Mouse (Mus musculus): ENCODE data around the gene Pfn4.
"Not testable (repeated sequence)": the region's sequence is repeated elsewhere in the genome, so short reads cannot be mapped to it uniquely, and the experiment has no call there.

The Pfn4 gene

DNA sequence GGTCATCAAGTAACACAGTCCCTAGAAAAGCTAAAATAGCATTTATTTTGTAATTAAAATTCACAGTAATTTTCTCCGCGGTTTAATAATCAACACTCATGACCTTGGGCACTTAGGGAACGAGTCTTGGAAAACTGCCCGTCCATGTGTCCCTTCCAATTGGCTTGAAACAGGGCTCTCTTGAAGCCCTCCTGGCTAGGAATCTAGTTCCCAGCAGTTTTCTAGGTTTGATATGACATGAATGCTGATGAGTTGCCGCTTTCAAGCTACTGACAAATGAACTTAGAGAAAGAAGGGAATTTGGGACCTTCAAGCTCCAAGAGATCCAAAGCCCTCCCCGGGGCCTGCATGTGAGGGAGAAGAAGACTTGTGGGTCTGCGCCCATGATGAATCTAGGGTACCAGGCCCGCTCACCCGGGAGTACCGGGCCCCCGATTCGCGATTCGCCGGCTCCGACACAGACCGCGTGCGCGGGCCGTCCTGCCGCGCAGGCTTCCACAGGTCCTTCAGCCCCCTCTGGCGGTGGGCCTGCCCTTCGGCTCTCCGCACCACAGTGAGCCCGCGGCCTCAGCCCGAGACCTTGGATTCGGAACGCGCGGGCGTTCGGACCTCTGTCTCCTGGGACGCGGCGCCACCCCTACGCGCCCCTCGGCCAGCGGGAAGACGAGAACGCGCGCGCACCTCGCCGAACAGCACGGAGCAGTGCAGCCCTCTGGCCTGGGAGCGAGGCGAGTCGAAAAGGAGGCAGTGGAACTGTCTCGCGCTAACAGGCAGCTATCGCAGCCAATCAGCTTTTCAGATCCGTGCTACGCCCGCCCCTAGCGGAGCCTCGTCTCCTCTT lies at the start of gene Pfn4, which contains the start of gene Fam228b:
Pfn4 (plus strand) TSS at position 531 of the 841 bp plus-strand sequence.
Fam228b (minus strand) TSS at position 776 of the 841 bp plus-strand sequence.
- peak; percentile 97 for DNase-seq (ENCODE audit: low spot score)

DNA sequence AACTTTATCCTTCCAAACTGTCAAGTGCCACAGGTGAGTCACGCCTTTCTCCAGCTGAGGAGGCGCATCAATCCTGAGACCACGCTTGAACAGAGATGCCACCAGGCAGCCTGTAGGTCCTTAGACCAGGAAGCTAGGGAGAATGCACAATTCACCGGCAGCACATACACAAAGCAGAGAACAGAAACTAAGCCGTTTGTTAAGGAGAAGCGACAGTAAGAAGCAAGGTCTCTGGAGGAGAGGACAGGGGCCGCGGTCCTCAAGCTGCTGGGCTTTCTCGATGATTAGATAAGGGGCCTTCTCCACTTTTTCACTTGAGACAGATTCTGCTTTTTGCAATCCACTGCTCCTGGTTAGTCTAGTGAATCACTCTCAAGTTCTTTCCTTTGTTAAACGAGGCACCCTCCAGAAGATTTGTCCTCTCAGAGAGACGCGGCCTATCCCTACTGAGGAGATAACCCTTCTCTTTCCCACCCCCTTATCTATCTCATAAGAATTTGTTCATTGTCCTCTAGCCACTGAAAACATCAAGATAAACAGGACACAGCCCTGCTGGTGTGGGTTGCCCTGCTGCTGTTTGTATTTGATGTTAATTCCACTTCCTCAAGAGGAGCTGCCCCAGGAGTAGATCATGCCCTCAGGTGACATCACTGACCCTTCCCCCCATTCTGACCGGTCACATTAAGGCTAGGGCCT lies 49.6 kb upstream of the Pfn4 start:
- no peak for DNase-seq (ENCODE audit: low spot score)

DNA sequence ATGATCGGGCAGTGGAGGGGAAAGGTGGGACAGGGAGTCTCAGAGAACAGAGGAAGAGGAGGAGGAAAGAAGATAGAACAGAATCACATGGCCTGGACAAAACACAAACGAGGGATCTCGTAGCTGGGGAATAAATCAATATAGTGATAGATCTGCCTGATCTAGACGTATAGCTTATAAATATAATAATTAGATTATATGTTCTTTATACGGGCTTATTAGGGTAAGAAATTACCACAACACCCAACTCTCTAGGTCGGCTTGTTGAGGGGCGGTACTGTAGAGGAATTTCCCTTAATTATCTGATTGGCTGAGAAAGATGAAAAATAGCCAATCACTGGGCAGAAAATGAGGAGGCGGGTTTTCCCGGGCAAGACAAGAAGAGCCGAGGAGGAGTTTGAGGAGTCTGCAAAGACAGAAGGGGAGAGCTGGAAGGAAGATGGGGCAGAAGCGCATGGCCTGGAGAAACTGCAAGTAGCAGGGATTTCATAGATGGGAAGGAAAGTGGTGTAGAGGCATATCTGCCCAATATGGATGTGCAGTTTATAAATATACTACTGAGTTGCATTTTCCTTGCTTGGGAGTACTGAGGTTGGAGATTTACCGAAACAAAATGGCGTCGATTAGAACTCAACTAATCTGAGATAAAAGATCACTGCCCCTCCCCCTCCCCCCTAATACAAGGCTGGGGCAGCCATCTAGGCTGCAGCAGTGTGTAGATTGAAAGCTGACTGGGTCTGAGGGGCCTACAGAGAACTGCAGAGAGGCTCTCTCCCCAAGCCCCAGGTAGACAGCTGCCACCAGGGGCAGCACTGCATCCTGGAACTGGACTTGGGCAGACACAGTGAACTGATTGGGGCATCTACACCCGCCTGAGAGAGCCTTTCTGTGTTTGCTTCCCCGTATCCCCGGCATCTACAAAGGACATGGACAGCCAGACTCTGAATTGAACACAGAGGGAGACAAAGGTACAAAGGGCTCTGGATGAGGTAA lies 48.8 kb upstream of the Pfn4 start:
- no peak for DNase-seq (ENCODE audit: low spot score)

DNA sequence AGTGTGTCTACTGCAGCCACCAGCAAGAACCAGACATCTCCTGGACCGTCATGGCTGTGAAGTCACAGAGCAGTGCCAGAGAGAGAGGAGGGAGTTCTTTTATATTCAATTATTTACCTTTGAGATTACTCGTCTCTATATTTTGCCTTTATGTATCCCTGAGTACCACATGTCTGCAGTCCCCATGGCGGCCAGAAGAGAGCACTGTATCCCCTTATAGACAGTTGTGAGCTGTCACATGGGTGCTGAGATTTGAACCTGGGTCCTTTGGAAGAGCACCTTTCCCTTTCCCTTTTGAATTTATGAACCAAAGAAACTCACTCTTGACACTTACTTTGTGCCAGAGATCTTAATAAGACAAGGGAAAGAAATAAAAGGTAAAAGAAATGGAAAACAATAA lies 39.7 kb upstream of the Pfn4 start:
- no peak for DNase-seq (ENCODE audit: low spot score)

DNA sequence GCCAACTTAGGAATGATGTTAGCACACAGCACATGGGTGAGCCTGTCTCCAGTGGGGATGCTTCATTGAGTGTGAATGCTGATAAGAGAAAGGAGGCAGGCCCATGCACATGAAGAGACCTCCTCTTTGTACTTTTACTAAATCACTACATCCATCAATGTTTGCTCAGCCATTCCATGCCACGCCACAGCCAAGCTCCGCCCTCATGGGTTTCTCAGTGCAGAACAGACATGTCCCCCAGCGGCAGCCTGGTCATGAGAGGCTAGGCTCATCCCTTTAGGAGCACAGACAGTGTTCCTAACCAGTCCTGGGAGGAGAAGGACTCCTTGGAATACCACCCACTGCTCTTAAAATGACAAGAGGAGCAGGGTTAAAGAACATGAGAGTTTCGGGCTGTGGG lies 37.2 kb upstream of the Pfn4 start:
- no peak for DNase-seq (ENCODE audit: low spot score)

DNA sequence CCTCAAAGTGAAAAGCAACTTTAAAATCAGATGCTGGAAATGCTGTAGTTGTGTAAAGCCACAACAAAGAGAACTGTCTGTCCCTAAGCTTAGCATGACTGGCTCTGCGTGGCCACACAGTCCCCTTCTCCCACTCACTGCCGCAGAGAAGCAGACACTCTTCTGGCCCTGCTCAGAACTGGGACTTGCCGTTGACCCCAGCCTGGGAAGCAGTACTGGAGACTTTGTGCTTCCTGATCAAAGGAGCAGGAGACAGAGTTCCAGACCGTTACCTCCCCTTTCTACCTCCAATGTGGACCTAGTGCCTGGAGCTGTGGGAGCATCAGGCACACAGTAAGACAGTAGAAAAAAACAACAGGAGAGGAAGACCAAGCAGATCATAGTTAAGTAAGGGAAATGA lies 36.5 kb upstream of the Pfn4 start:
- DNase-seq (ENCODE audit: low spot score): no peak

DNA sequence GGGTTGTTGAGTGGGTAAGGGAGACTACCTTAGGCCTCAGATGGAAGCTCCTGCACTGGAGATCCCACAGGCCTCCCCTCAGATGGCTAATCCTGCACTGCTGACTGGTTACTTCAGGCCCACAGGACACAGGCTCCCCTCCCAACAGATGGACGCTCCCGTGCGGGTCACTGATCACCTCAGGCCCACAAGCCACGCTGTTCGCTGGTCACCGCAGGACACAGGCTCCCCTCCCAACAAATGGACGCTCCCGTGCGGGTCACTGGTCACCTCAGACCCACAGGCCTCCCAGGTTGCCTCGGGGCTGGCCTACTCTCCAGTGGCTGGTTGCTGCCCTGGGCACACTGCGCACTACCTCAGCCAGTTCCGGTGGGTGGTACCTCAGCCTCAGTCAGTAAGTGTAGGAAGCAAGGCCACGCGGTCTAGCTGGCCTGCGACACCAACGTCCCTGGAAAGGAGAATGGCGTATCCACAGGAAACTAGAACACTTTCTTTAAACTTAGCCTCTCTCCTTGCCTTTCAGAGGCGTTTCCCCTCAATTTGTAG lies 30.7 kb upstream of the Pfn4 start, which contains the start of gene Fam228a:
Fam228a (minus strand) TSS at position 400 of the 546 bp plus-strand sequence.
- no peak for DNase-seq (ENCODE audit: low spot score)

DNA sequence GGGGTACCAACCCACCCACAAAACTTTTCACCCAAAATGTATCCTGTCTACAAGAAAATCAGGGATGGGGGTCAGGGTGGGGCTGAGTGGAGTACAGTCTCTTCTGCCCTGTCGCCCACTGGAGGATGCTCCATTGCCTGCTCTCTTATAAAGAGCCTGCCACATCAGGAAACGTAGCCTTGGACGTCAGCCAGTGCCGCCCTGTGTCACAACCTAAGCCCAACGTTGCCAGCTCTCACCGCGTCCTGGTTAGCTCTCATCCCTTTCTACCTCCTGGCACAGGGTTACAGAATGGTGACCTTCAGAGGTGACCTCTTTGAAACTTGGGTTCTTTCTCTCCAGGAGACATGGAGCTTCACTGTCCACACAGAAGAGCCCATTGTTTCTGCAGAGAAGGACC lies 28.0 kb upstream of the Pfn4 start:
- DNase-seq (ENCODE audit: low spot score): no peak

DNA sequence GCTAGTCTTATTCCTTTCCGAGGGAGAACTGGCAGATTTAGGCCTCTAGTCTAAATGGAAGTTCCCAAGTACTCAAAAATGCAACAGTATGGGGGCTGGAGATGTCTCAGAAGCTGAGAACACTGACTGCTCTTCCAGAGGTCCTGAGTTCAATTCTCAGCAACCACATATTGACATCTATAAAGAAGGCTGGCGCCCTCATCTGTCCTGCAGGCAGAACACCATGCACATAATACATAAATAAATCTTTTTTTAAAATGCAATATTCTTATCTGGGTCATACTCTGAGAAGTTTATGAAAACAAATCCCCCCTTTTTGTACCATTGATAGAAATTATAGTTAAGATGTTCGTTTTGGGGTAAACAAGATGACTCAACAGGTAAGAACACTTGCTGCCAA lies 26.6 kb upstream of the Pfn4 start:
- DNase-seq (ENCODE audit: low spot score): no peak

DNA sequence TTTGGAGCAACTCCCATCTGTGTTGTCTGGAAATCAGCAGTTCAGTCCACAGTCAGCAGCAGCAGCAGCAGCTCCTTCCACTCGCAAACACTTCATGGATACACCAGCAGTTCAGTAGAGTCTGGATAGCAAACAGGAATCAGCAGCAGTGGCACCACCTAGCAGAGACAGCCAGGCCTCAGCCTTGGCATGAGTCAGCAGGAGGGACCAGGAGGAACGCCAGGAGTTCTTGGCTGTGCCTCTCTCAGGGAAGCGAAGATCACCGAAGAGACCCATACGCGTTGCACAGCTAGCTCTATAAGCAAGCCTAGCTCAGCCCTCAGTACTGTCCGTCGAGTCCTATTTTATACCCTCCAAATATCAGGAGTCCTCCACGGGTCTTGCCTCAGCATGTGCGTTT lies 24.3 kb upstream of the Pfn4 start:
- DNase-seq (ENCODE audit: low spot score): no peak

DNA sequence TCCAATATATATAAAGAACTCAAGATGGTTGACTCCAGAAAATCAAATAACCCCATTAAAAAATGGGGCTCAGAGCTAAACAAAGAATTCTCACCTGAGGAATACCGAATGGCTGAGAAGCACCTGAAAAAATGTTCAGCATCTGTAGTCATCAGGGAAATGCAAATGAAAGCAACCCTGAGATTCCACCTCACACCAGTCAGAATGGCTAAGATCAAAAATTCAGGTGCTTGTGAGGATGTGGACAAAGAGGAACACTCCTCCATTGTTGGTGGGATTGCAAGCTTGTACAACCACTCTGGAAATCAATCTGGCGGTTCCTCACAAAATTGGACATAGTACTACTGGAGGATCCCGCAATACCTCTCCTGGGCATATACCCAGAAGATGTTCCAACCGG lies 14.4 kb upstream of the Pfn4 start:
- not testable (repeated sequence) for DNase-seq (ENCODE audit: low spot score)

DNA sequence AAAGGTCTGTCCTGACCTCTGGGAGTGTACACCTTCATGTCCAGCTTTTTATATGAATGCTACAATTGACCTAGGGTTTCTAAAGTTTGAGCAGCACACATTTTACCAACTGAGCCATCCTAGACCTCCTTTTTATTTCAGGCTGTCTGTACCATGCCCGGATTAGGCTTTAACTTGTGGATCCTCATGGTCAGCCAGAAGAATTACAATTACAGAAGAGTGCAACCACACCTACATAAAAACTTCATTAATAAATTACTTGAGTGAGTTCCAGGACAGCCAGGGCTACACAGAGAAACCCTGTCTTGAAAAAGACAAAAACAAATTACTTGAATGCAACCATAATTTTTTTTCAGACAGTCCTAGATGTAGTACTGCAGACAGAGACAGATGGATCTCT lies 11.8 kb upstream of the Pfn4 start:
- DNase-seq (ENCODE audit: low spot score): no peak

DNA sequence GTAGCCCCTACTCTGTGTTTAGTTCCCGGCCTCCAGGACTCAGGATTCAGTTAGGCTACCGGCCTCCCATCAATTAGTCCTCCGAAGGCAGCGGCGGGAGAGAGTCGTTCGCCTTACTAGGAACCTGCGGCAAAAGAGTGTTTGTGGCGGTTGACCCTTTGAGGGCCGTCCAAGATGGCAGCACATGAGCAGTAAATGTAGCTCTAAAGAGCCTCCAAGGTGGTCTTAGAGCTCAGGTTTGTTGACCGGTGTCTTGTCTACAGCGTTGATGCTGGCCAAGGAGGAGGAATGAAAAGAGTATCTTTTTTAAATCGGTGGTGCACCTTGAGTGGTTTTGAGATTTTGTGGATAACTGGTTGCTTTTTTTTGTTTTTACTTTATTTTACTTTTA lies 506 bp downstream of the Pfn4 start:
- DNase-seq (ENCODE audit: low spot score): no peak

DNA sequence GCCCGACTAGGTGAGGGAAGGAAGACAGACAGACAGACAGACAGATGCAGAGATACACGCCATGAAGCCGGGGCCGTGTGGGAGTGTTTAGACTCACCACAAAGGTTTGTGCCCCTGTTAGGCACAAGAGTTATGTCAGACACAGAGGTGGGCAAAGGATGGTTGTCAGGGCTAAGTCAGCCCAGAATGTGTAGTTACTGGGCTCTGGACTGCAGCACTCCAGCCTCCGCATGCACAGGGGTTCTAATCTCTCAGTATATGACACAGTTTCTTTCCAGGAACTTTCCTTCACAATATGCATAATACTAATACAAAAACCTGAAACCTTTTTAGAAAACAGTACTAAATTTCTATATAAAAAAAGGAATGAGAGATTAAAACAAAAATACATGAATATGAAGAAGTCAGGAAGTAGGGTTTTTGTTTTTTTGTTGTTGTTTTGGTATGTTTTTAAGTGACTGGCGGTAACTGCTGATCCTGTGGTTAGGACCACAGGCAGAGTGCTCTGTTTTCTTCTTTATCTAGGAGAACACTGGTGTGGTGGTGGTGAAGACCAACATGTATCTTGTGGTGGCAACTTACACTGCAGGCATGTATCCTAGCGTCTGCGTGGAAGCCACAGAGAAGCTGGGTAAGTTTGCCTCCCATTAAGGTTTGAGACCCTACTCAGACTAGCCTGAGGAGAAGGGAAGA lies 6.2 kb downstream of the Pfn4 start:
- no peak for DNase-seq (ENCODE audit: low spot score)

DNA sequence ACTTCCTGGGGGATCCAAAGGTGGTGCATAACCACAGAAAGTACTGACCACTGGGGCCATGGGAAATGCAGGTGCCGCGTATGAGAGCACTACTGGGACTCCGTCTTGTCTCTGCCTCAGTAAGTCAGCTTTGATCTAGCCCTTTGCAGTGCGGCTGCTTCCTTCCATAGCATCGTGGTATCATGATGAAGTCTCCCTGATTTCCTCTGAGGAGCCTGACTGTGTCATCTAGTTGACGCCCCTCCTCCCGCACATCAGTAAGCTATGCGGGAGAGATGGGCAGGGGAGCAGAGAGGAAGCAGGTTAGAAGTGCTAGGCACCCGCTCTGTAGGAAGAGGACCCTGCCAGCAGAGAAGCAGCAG lies 6.7 kb downstream of the Pfn4 start:
- no peak for DNase-seq (ENCODE audit: low spot score)

DNA sequence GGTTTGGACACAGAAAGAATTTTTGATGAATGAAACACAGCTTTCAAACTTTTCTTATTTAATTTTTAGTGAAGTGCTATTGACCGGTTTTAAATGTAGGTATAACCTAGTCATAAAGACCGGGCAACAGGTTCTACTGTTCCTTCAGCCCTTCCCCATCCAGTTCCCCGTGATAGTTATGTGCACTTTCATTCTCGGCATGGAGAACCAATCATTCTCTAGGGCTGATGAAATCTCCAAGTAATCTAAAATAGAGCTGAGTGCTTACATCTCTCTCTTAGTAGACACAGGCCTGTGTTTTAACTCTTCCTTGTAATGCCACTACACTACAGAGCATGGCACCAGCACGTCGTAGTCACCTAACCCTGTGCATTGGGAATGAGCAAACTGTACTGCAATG lies 8.9 kb downstream of the Pfn4 start:
- no peak for DNase-seq (ENCODE audit: low spot score)

DNA sequence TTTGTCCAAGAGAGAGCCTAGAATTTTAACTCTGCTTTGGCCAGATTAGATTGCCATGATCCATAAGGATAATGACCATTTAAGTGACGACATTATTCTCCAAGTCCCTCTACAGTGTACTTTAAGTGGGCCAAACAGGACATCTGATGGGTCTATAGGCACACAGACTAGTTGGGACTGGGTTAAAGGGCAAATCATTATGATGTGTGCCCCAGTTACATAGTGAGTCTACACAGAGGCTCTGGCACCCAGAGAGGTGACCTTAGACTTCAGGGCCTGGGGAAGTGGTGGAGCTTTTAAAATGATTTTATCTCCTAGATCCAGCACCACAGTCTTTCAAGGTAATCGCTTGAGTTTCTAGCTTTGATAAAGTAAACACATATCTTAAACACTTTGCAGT lies 11.4 kb downstream of the Pfn4 start:
- DNase-seq (ENCODE audit: low spot score): no peak

DNA sequence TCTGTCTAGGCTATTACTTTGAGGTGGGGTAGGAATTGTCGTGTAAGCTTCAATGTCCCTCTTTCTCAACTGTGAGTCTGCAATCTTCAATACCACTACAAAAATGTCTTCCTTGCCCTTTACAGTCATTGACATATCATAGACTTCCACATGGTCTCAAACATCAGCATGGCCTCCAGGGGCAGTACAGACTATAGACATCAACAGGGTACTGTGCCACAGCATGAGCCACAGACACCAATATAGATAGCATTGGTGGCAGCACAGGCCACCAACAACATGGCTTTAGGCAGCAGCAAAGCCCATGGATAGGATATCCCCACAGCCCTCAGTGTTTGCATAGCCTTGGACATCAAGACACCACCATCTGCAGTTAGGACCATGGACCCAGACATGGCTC lies 12.4 kb downstream of the Pfn4 start:
- no peak for DNase-seq (ENCODE audit: low spot score)

DNA sequence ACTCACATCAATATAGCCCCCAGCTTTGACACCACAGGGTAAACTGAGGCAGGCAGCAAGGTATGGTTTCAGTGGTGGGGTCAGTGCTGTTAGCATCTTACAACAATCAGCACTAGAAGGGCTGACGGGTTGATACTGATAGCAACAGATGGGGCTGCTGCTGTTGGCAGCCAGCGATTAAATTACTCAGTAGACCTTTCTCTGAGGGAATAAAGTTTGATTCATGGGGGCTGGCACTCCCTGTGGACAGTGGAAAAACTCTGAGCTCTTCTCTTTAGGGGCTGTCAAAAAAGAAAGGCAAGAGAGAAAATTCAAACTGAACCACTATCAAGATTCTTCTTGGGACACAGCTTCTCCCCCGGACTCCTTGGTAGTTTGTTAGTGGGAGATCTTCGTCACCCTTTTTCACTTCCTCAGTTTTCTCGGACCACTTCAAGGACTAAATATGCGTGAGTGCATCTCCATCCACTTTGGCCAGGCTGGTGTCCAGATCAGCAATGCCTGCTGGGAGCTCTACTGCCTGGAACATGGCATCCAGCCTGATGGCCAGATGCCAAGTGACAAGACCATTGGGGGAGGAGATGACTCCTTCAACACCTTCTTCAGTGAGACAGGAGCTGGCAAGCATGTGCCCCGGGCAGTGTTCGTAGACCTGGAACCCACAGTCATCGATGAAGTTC lies 13.0 kb downstream of the Pfn4 start:
- not testable (repeated sequence) for DNase-seq (ENCODE audit: low spot score)

DNA sequence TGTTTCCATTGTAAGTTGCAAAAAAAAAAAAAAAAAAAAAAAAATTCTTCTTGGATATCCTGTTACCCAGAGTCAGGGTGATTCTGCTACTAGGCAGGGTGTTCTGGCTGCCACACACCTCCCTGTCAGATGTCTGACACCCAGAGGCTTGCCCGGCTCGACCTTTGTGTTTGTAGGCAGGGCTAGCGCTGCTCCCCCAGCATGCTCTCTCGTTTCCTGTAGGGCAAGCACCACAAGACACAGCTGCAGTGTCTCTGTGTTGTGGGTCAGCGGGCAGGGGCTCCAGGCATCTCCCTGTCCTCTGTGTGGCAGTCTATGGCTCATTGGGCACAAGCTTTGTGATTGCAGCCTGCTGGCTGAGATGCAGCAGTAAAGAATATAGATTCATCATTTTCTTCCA lies 14.8 kb downstream of the Pfn4 start:
- no peak for DNase-seq (ENCODE audit: low spot score)

DNA sequence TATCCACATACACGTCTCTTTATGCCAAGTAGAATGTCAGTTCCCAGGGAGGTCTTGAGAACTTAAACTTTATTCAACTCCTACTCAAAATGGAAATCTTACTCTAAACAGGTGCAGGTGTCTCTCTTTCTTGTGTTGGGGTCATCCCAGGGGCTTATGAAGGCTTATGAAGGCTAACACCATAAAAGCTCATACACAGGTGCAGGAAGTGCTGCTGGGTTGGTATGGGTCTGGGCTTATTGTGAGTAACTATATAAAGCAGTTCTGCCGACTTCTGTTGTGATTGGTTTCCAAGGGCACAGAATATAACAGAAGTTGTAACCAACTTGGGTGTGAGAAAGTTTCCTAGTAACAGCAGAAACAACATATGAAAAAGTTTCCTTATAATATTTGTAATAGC lies 15.6 kb downstream of the Pfn4 start:
- DNase-seq (ENCODE audit: low spot score): no peak
